Mouse (Mus musculus) testis, adult 2 months (tissue): ENCODE data around the gene Gm42421.

Experiments used
- CTCF ChIP-seq: fragments of 200-500 bp; IDR thresholded peaks from 2 replicates; pipeline ENCODE4 v1.5.1; 2012; ENCODE audit warnings: low read depth, mild to moderate bottlenecking, inconsistent platforms, low read length, moderate library complexity; ENCODE audit not compliant: control insufficient read depth, insufficient read depth, insufficient replicate concordance
- POLR2A ChIP-seq: fragments of 200-500 bp; IDR thresholded peaks from 2 replicates; pipeline ENCODE4 v1.6.1; 2012; ENCODE audit warnings: low read depth, mild to moderate bottlenecking, inconsistent platforms, low read length, moderate library complexity; ENCODE audit not compliant: control insufficient read depth

DNA sequence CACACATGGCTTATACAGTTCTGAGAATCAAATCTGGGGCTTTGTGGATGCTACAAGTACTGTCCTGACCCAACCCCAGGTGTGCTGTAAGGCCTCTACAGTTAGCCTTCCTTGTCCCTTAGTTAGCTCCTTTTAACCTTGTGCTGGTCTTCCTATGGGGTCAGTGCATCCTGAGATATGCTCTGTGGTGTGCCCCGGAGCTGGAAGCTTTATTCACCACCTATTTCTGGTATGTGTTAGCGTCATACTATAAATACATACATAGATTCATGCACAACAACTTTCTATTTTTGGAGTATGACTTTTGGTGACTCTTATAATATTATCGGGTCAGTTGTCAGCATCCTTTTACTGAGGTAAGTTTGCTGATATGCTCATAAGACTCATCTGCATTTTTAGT lies 42.7 kb upstream of the Gm42421 start:
- no peak for TF ChIP-seq POLR2A
- TF ChIP-seq CTCF, result no peak
